Mouse (Mus musculus): ENCODE data around the gene Hpse.

GRCm38 (mm10) chr5:100643253-100643990 lies 76.1 kb downstream of the Hpse start:
- TF ChIP-seq CTCF (IDR thresholded peaks at IDR 0.05; ENCODE audit: control insufficient read depth, insufficient read depth, insufficient read length) (no peak), MAX (IDR thresholded peaks at IDR 0.05) (no peak), FOSL1 (IDR thresholded peaks at IDR 0.05; ENCODE audit: insufficient read depth, low read length, poor library complexity, severe bottlenecking) (no peak), MYOG (IDR thresholded peaks at IDR 0.05; ENCODE audit: control insufficient read depth, extremely low read depth, insufficient read length) (no peak), CEBPB (IDR thresholded peaks at IDR 0.05; ENCODE audit: low read depth) (no peak)

All from C2C12 (cell line).